Mouse (Mus musculus): ENCODE results near the gene Slc24a1. TPM values are rescaled to one million over a fixed set of nuclear protein-coding genes. Genes with fewer than 3 reads are reported as not detected.

The Slc24a1 gene
- polyA plus RNA-seq, 1 experiment from 2014 or later, result 0.05 TPM

DNA sequence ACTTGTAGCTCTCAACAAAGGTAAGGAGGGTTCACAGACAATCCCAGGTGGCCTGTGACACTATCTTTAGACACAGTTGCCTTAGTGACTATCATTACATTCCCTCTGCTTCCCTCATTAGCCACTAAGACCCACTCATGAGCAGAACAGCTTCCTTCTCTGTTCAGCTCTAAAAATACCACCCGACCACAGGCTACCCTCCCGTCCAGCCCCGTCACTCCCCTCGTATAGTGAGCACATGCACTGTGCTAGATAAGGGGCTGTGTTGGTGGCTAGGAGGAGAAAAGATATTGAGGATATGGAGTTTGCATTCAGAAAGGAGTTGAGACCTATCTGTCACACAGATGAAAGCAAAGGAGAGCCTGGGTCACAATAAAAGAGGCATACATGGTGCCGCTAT, 12.9 kb downstream of the Slc24a1 start:
- Histone ChIP-seq H3K4me1 (ENCODE audit: control insufficient read depth in 2 of 2, insufficient read depth in 2 of 2, low read length in 2 of 2) (peaks cover 23 to 35% of the 10 kb centered on the region in 2 experiments), H3K9me3 (ENCODE audit: control insufficient read depth, low read length) (no peaks in the 10 kb centered on the region), H3K4me3 (ENCODE audit: control insufficient read depth in 1 of 2, insufficient read depth in 1 of 2, low read depth in 1 of 2, low read length in 2 of 2) (no peak overlapping the region), H3K4me2 (ENCODE audit: low read length) (no peak overlapping the region), H3K36me3 (ENCODE audit: control insufficient read depth, insufficient read depth, low read length) (no peaks in the 10 kb centered on the region), H3K9ac (ENCODE audit: low read length) (no peak overlapping the region), H3K27ac (replicated peaks in 1 of 2; ENCODE audit: control insufficient read depth in 1 of 2, insufficient read depth in 1 of 2, low read depth in 2 of 2, low read length in 2 of 2) (no peak overlapping the region), H3K27me3 (ENCODE audit: control insufficient read depth, insufficient read depth, low read length) (no peaks in the 10 kb centered on the region)
- no peak for ATAC-seq (ENCODE audit: insufficient number of reproducible peaks, insufficient read depth, low FRiP score, low read depth)
- WGBS, result 24% methylated on average over 5 of the region's 5 CpGs

DNA sequence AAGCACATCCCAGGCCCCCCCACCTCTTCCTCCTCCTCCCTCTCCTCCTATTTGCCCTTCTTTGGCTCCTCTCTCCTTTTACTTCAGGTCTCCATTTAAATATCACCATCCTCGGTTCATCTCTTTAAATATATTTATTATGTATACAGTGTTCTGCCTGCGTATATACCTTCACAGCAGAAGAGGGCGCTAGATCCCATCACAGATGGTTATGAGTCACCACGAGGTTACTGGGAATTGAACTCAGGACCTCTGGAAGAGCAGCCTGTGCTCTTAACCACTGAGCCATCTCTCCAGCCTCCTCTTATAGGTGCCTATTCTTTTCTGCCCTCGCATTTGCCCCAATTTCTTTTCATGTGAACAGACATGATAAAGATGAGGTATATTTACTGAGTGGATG, 13.9 kb downstream of the Slc24a1 start:
- Histone ChIP-seq H3K4me3 (ENCODE audit: control insufficient read depth in 1 of 2, insufficient read depth in 1 of 2, low read depth in 1 of 2, low read length in 2 of 2) (no peak overlapping the region), H3K9ac (ENCODE audit: low read length) (no peak overlapping the region), H3K27me3 (ENCODE audit: control insufficient read depth, insufficient read depth, low read length) (no peaks in the 10 kb centered on the region), H3K27ac (replicated peaks in 1 of 2; ENCODE audit: control insufficient read depth in 1 of 2, insufficient read depth in 1 of 2, low read depth in 2 of 2, low read length in 2 of 2) (no peak overlapping the region), H3K9me3 (ENCODE audit: control insufficient read depth, low read length) (no peaks in the 10 kb centered on the region), H3K36me3 (ENCODE audit: control insufficient read depth, insufficient read depth, low read length) (no peaks in the 10 kb centered on the region), H3K4me1 (ENCODE audit: control insufficient read depth in 2 of 2, insufficient read depth in 2 of 2, low read length in 2 of 2) (peaks cover 27 to 43% of the 10 kb centered on the region in 2 experiments), H3K4me2 (ENCODE audit: low read length) (no peak overlapping the region)
- WGBS, result 64% methylated on average over 5 of the region's 5 CpGs
- ATAC-seq (ENCODE audit: insufficient number of reproducible peaks, insufficient read depth, low FRiP score, low read depth), result no peak

DNA sequence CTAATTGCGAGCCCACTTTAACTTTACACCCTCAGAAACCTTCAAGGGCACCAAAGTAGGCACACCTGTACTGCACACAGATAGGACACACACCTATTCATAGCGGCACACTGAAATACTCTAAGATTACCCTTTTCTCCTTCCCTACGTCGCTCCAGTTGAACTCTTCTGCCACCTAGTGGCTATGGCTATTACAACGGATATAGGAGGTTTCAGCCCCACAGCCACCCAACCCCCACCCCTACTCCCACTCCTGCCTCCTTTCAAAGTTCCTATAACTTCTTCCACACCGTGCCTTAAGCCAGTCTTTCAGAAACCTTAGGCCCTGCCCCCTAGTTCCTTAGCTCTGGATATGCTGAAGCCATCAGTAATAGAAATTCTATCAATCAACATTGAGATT, 14.9 kb downstream of the Slc24a1 start:
- 7% methylated on average over 6 of the region's 6 CpGs for WGBS
- H3K4me2 ChIP-seq (ENCODE audit: low read length), result no peak overlapping the region
- H3K9me3 ChIP-seq (ENCODE audit: control insufficient read depth, low read length), result no peaks in the 10 kb centered on the region
- H3K9ac ChIP-seq (ENCODE audit: low read length), result no peak overlapping the region
- no peaks in the 10 kb centered on the region for H3K36me3 ChIP-seq (ENCODE audit: control insufficient read depth, insufficient read depth, low read length)
- no peak overlapping the region for H3K4me3 ChIP-seq (ENCODE audit: control insufficient read depth in 1 of 2, insufficient read depth in 1 of 2, low read depth in 1 of 2, low read length in 2 of 2)
- H3K27me3 ChIP-seq (ENCODE audit: control insufficient read depth, insufficient read depth, low read length), result no peaks in the 10 kb centered on the region
- ATAC-seq (ENCODE audit: insufficient number of reproducible peaks, insufficient read depth, low FRiP score, low read depth), result no peak
- H3K4me1 ChIP-seq (ENCODE audit: control insufficient read depth in 2 of 2, insufficient read depth in 2 of 2, low read length in 2 of 2), result peaks cover 37 to 53% of the 10 kb centered on the region in 2 experiments
- H3K27ac ChIP-seq (replicated peaks in 1 of 2; ENCODE audit: control insufficient read depth in 1 of 2, insufficient read depth in 1 of 2, low read depth in 2 of 2, low read length in 2 of 2), result no peak overlapping the region

DNA sequence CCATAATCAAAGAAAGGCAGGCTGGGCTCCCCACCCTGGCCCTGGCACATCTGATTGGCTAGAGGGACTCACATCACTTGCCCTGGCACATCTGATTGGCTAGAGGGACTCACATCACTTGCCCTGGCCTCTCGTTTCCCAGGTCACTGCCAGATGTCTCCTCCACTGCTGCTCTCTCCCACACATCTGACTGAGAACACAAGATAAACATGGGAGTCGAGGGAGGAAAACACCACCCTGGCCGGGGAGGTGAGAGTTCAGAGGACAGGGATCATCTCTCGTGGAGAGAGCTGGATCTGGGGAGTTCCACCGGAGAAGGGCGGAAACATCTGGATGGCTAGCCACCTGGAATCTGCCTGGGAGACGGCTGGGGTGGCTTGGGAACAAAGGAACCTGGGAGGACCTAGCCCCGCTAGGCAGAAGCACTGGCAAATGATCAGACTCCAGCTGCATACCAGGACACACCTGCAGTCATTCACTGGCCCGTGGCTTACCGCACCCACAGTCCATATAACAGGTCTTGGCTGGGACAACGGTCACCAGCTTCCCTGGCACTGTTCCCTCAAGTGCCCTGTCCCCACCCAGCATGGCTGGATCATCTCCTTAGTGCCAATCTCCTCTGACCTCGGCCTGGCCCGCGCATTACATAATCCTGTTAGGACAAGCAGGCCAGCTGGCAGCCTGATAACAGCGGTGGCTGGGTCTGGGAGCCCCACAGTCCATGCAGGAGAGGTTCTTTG, 17.2 kb downstream of the Slc24a1 start:
- Histone ChIP-seq H3K4me3 (ENCODE audit: control insufficient read depth in 1 of 2, insufficient read depth in 1 of 2, low read depth in 1 of 2, low read length in 2 of 2) (no peak overlapping the region), H3K4me1 (ENCODE audit: control insufficient read depth in 2 of 2, insufficient read depth in 2 of 2, low read length in 2 of 2) (peaks cover 37 to 51% of the 10 kb centered on the region in 2 experiments), H3K27ac (replicated peaks in 1 of 2; ENCODE audit: control insufficient read depth in 1 of 2, insufficient read depth in 1 of 2, low read depth in 2 of 2, low read length in 2 of 2) (peak overlapping the region; percentile 13 to 50; a peak in 3 of 4 replicates), H3K4me2 (ENCODE audit: low read length) (peak overlapping the region; percentile 18; the same call in 1 of the 2 replicates), H3K36me3 (ENCODE audit: control insufficient read depth, insufficient read depth, low read length) (no peaks in the 10 kb centered on the region), H3K9ac (ENCODE audit: low read length) (no peak overlapping the region), H3K27me3 (ENCODE audit: control insufficient read depth, insufficient read depth, low read length) (no peaks in the 10 kb centered on the region), H3K9me3 (ENCODE audit: control insufficient read depth, low read length) (no peaks in the 10 kb centered on the region)
- WGBS, result 38% methylated on average over 14 of the region's 15 CpGs
- ATAC-seq (ENCODE audit: insufficient number of reproducible peaks, insufficient read depth, low FRiP score, low read depth), result peak; percentile 47

DNA sequence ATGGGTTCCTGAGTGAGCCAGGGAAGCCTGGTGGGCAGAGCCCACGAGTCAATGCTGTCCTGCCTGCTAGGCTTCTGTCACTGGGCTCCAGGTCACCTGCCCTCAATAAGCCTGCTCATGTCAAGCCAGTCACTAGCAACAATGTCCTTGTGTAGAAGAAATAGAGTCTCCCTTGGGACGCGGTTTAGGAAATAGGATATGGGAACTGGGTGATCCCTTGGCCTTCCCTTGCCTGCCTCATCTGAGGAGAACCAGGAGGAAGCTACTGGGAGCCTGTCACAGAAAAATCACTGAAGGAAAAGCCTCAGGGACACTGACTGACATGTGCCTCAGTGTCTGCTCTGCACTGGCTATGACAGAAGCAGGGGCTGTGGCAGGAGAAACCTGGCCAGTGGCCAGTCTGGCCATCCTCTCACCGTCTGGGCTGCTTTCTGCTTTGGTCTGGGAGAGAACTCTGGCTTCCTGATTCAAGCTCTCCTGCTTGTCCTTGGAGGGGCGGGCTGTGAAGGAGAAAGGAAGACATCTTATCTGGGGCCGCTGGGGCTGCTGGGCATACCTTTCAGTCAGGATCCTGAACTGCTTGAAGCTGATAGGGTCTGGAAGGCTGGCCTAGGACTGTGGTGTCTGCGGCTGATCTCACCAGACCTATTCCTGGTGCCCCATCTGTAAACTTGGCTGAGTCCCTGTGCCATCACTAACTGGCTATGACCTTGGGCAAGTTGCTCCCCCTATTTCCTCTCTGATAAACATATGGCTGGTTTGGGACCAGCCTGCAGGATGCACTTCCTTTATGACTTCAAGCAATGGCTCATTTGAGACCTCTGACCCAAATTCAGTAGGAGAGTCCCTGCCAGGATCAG, 19.4 kb downstream of the Slc24a1 start:
- Histone ChIP-seq H3K9ac (ENCODE audit: low read length) (0 out of 2 replicates have a peak overlapping the region, but pooled peaks have one; percentile 39), H3K27me3 (ENCODE audit: control insufficient read depth, insufficient read depth, low read length) (no peaks in the 10 kb centered on the region), H3K27ac (replicated peaks in 1 of 2; ENCODE audit: control insufficient read depth in 1 of 2, insufficient read depth in 1 of 2, low read depth in 2 of 2, low read length in 2 of 2) (peak overlapping the region; percentile 52 to 75), H3K4me1 (ENCODE audit: control insufficient read depth in 2 of 2, insufficient read depth in 2 of 2, low read length in 2 of 2) (peaks cover 34 to 47% of the 10 kb centered on the region in 2 experiments), H3K9me3 (ENCODE audit: control insufficient read depth, low read length) (no peaks in the 10 kb centered on the region), H3K36me3 (ENCODE audit: control insufficient read depth, insufficient read depth, low read length) (no peaks in the 10 kb centered on the region), H3K4me3 (ENCODE audit: control insufficient read depth in 1 of 2, insufficient read depth in 1 of 2, low read depth in 1 of 2, low read length in 2 of 2) (no peak overlapping the region), H3K4me2 (ENCODE audit: low read length) (peak overlapping the region; percentile 17; the same call in 1 of the 2 replicates)
- 0 out of 2 replicates have a peak, but pooled peaks have one; percentile 19 for ATAC-seq (ENCODE audit: insufficient number of reproducible peaks, insufficient read depth, low FRiP score, low read depth)
- WGBS, result 29% methylated on average over 7 of the region's 7 CpGs

DNA sequence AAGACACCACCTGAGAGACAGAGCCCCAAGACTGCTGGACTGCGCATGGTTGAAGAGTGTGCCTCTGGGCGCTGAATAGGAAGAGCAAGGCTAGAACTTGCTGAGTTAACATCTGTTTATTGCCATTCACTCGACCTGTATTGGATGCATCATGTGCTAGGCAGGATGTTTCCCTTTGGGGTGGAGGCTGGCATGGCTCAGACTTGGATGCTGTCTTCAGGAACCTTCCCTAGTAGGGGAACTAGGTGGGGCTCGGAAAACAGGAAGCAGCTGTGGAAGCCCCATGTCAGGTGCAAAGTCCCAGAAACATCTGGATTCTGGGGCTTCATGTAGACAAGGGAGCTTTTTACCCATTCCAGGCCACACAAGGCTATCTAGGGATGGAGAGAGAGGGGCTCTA, 21.2 kb downstream of the Slc24a1 start:
- 78% methylated on average over 4 of the region's 4 CpGs for WGBS
- no peak overlapping the region for H3K4me2 ChIP-seq (ENCODE audit: low read length)
- no peaks in the 10 kb centered on the region for H3K36me3 ChIP-seq (ENCODE audit: control insufficient read depth, insufficient read depth, low read length)
- H3K9me3 ChIP-seq (ENCODE audit: control insufficient read depth, low read length), result no peaks in the 10 kb centered on the region
- H3K4me1 ChIP-seq (ENCODE audit: control insufficient read depth in 2 of 2, insufficient read depth in 2 of 2, low read length in 2 of 2), result peaks cover 42 to 58% of the 10 kb centered on the region in 2 experiments
- no peak for ATAC-seq (ENCODE audit: insufficient number of reproducible peaks, insufficient read depth, low FRiP score, low read depth)
- no peak overlapping the region for H3K27ac ChIP-seq (replicated peaks in 1 of 2; ENCODE audit: control insufficient read depth in 1 of 2, insufficient read depth in 1 of 2, low read depth in 2 of 2, low read length in 2 of 2)
- no peaks in the 10 kb centered on the region for H3K27me3 ChIP-seq (ENCODE audit: control insufficient read depth, insufficient read depth, low read length)
- no peak overlapping the region for H3K4me3 ChIP-seq (ENCODE audit: control insufficient read depth in 1 of 2, insufficient read depth in 1 of 2, low read depth in 1 of 2, low read length in 2 of 2)
- H3K9ac ChIP-seq (ENCODE audit: low read length), result no peak overlapping the region

DNA sequence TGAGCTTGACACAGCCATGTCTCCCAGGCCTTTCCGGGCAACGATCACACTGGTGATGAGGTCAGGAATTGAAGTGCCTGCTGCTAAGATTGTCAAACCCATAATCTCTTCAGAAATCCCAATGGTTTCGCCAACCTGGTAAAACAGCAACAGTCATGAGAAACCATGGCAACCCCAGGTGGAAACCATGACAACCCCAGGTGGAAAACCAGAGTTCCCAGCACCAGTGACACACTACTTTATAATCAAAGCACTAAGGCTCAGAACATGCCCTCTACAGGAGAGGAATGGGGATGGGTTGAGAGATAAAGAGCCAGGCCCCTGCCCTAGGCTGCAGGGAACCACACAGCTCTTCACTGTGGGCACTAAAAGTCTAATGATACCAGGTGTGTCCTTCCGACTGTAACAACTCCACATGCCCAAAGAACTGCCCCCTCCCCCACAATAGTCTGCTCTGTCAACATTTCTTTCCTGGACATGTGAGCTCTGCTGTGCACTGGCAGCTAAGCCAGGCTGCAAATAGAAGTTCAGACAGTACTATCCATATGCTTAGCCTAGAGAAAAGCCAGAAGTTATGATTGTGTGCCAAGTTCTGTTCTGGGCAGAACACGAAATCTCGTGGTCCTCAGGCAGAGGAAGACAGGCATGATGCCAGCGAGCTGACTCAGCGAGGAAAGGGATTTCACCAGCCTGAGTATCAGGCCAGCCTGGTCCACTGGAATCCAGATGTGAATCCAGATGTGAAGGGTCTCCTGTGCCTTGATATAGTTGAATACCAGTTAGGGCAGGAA, 25.0 kb downstream of the Slc24a1 start:
- WGBS, result 43% methylated on average over 8 of the region's 8 CpGs
- H3K4me2 ChIP-seq (ENCODE audit: low read length), result peak overlapping the region; percentile 15; the same call in 1 of the 2 replicates

More for the DNA sequence above, 25.0 kb downstream of the Slc24a1 start:
- Histone ChIP-seq H3K27ac (replicated peaks in 1 of 2; ENCODE audit: control insufficient read depth in 1 of 2, insufficient read depth in 1 of 2, low read depth in 2 of 2, low read length in 2 of 2) (peak overlapping the region; percentile 58 to 89), H3K36me3 (ENCODE audit: control insufficient read depth, insufficient read depth, low read length) (0 out of 2 replicates have a peak, but pooled peaks cover 1% of the 10 kb centered on the region), H3K9ac (ENCODE audit: low read length) (no peak overlapping the region), H3K9me3 (ENCODE audit: control insufficient read depth, low read length) (no peaks in the 10 kb centered on the region), H3K27me3 (ENCODE audit: control insufficient read depth, insufficient read depth, low read length) (no peaks in the 10 kb centered on the region), H3K4me3 (ENCODE audit: control insufficient read depth in 1 of 2, insufficient read depth in 1 of 2, low read depth in 1 of 2, low read length in 2 of 2) (no peak overlapping the region), H3K4me1 (ENCODE audit: control insufficient read depth in 2 of 2, insufficient read depth in 2 of 2, low read length in 2 of 2) (peaks cover 19 to 24% of the 10 kb centered on the region in 2 experiments)
- ATAC-seq (ENCODE audit: insufficient number of reproducible peaks, insufficient read depth, low FRiP score, low read depth), result peak; percentile 82
